17 mouse cellular contexts compared by ENCODE assay signal in genomic region chr7:98774597-98774996, GRCm38 (mm10).
DNase-seq lines count a peak whose midpoint lies in the region; ATAC-seq and TF ChIP-seq lines count a peak whose summit lies in the region.
"Had no signal": no experiment of that assay in that cellular context is flagged by ENCODE, and none has a peak within 500 bp of the region (broad histone marks: within the 10 kb centered on the region; RNA-seq: fewer than 3 reads in every experiment).

No protein-coding gene starts in this region.

- WGBS in heart, adult 2 months, result 53% methylated on average over 4 of the region's 4 CpGs
- WGBS in lung, embryonic 14.5 days, result 42% methylated on average over 4 of the region's 4 CpGs
- WGBS in bone marrow, adult 2 months, result 57% methylated on average over 4 of the region's 4 CpGs

- H3K79me2 ChIP-seq in heart, adult 2 months (replicated peaks; ENCODE audit: control insufficient read depth, insufficient read depth, low read length), result no peaks in the 10 kb centered on the region

- no peaks in the 10 kb centered on the region for H3K27me3 ChIP-seq in heart, adult 2 months (ENCODE audit: control insufficient read depth, insufficient read depth, low read length)
- no peaks in the 10 kb centered on the region for H3K27me3 ChIP-seq in lung, embryonic 14.5 days (ENCODE audit: insufficient read depth, low read length)
- H3K27me3 ChIP-seq in E14TG2a.4 (ENCODE audit: insufficient read depth, low read length), result peaks cover 57% of the 10 kb centered on the region
- H3K27me3 ChIP-seq: neural tube, embryonic 12.5 days had no signal

- TF ChIP-seq CTCF in heart, adult 2 months (IDR thresholded peaks at IDR 0.05), result peak; percentile 45
- TF ChIP-seq CTCF in lung, embryonic 14.5 days (IDR thresholded peaks at IDR 0.05; ENCODE audit: low read depth), result peak; percentile 52
- TF ChIP-seq CTCF in E14TG2a.4 (conservative IDR thresholded peaks at IDR 0.05; ENCODE audit: low read length), result peak; percentile 55
- peak; percentile 24; the same call in 1 of the 2 replicates for TF ChIP-seq CTCF in bone marrow, adult 2 months (IDR thresholded peaks at IDR 0.05; ENCODE audit: control insufficient read depth, insufficient read depth, low read length)

- no peak for DNase-seq in heart, adult 2 months
- no peak for DNase-seq in heart, postnatal 25 days (ENCODE audit: low spot score)
- DNase-seq in lung, embryonic 14.5 days, result no peak
- DNase-seq in lung, postnatal 14 days, result no peak
- DNase-seq in frontal cortex, postnatal 25 days (ENCODE audit: low spot score in 2 of 2), result no peak
- no peak for DNase-seq in urinary bladder, adult 18-20 months (ENCODE audit: low spot score in 2 of 2)
- DNase-seq: adrenal gland, postnatal 25 days; cerebellum, adult 11 months; gastrocnemius, postnatal 14 days; heart, postnatal 36 days; kidney, postnatal 36 days had no signal

- no peaks in the 10 kb centered on the region for H3K36me3 ChIP-seq in heart, adult 2 months (ENCODE audit: control insufficient read depth, insufficient read depth, low read length)
- H3K36me3 ChIP-seq in lung, embryonic 14.5 days (ENCODE audit: insufficient read depth), result no peaks in the 10 kb centered on the region
- H3K36me3 ChIP-seq in E14TG2a.4 (ENCODE audit: insufficient read depth, low read length), result no peaks in the 10 kb centered on the region
- H3K36me3 ChIP-seq: heart, embryonic 10.5 days; neural tube, embryonic 12.5 days had no signal

- TF ChIP-seq POLR2A in heart, adult 2 months (IDR thresholded peaks at IDR 0.05; ENCODE audit: insufficient read depth, low read depth, low read length), result no peak
- no peak for TF ChIP-seq POLR2A in bone marrow, adult 2 months (IDR thresholded peaks at IDR 0.05; ENCODE audit: borderline replicate concordance, control insufficient read depth, low read depth, low read length)

- H3K27ac ChIP-seq in heart, adult 2 months, result no peak overlapping the region
- peak overlapping the region; percentile 58; the same call in 1 of the 2 replicates for H3K27ac ChIP-seq in lung, embryonic 14.5 days (ENCODE audit: low read depth)
- no peak overlapping the region for H3K27ac ChIP-seq in bone marrow, adult 2 months (ENCODE audit: control insufficient read depth, insufficient read depth, low read depth, low read length, poor library complexity)
- H3K27ac ChIP-seq: forebrain, embryonic 13.5 days; heart, embryonic 10.5 days; neural tube, embryonic 12.5 days had no signal

- ATAC-seq in lung, embryonic 14.5 days (ENCODE audit: insufficient read depth), result no peak
- ATAC-seq: forebrain, embryonic 13.5 days had no signal

- H3K4me1 ChIP-seq in heart, adult 2 months (ENCODE audit: control insufficient read depth, insufficient read depth, low read length), result no peaks in the 10 kb centered on the region
- peaks cover 27% of the 10 kb centered on the region for H3K4me1 ChIP-seq in lung, embryonic 14.5 days (ENCODE audit: insufficient read depth)
- peaks cover 38% of the 10 kb centered on the region for H3K4me1 ChIP-seq in E14TG2a.4 (replicated peaks; ENCODE audit: low read depth, low read length)
- no peaks in the 10 kb centered on the region; the same call in 1 of the 2 replicates for H3K4me1 ChIP-seq in bone marrow, adult 2 months (ENCODE audit: control insufficient read depth, insufficient read depth, low read length)

- H3K4me2 ChIP-seq in lung, embryonic 14.5 days, result no peak overlapping the region
- H3K4me2 ChIP-seq: forebrain, embryonic 13.5 days; neural tube, embryonic 12.5 days had no signal

- no peak overlapping the region for H3K9ac ChIP-seq in heart, adult 2 months (ENCODE audit: low read depth, low read length)
- H3K9ac ChIP-seq in lung, embryonic 14.5 days, result no peak overlapping the region
- H3K9ac ChIP-seq: forebrain, embryonic 13.5 days; neural tube, embryonic 12.5 days had no signal

- H3K9me3 ChIP-seq in lung, embryonic 14.5 days (ENCODE audit: low read depth, low read length), result no peaks in the 10 kb centered on the region
- H3K9me3 ChIP-seq in E14TG2a.4 (ENCODE audit: low read length), result no peaks in the 10 kb centered on the region
- H3K9me3 ChIP-seq: forebrain, embryonic 13.5 days; heart, embryonic 10.5 days; megakaryocyte, embryonic 14.5 days; neural tube, embryonic 12.5 days had no signal

- H3K4me3 ChIP-seq in heart, adult 2 months, result no peak overlapping the region
- H3K4me3 ChIP-seq in lung, embryonic 14.5 days (ENCODE audit: low read depth, low read length), result no peak overlapping the region
- no peak overlapping the region for H3K4me3 ChIP-seq in E14TG2a.4 (replicated peaks; ENCODE audit: low read length)
- no peak overlapping the region for H3K4me3 ChIP-seq in bone marrow, adult 2 months (replicated peaks; ENCODE audit: control insufficient read depth, low read depth, low read length)
- H3K4me3 ChIP-seq: forebrain, embryonic 13.5 days; heart, embryonic 10.5 days; megakaryocyte, embryonic 14.5 days; neural tube, embryonic 12.5 days had no signal

- TF ChIP-seq EP300 in heart, adult 2 months (IDR thresholded peaks at IDR 0.05; ENCODE audit: insufficient read depth, low read depth, low read length), result no peak

- intact Hi-C loops in heart, adult 2 months (cut with DNase I), result loop anchor here (10.0 kb wide), 1 partner anchor 130 kb away; no protein-coding TSS in a partner anchor
- intact Hi-C loops in heart, postnatal 25 days (cut with DNase I), result no loop called here
